Mouse (Mus musculus) neural tube, embryonic 13.5 days (tissue): ENCODE results near the gene Tmem164. TPM values are rescaled to one million over a fixed set of nuclear protein-coding genes. Genes with fewer than 3 reads are reported as not detected.
A peak's percentile ranks its signal among the peaks of the same experiment; 100 is the strongest.

Experiments used
- ATAC-seq: fragments of 200-750 bp; cut with Nextera tagmentation; 2 replicates; pipeline ENCODE4 v1.8.0; 2017; ENCODE audit warnings: low read depth, mild to moderate bottlenecking, moderate TSS enrichment, moderate library complexity
- H3K27ac ChIP-seq: fragments of 300-500 bp; sonication (generic); replicated peaks from 2 replicates; pipeline ENCODE4 v1.5.1; 2015; ENCODE audit warnings: moderate library complexity, mild to moderate bottlenecking, inconsistent platforms
- H3K27me3 ChIP-seq: fragments of 300-500 bp; sonication (generic); 2 replicates; pipeline ENCODE4 v1.6.1; 2015; ENCODE audit warnings: mild to moderate bottlenecking, inconsistent platforms
- H3K36me3 ChIP-seq: fragments of 300-500 bp; sonication (generic); 2 replicates; pipeline ENCODE4 v1.6.1; 2015; ENCODE audit warnings: mild to moderate bottlenecking, inconsistent platforms
- H3K4me1 ChIP-seq: fragments of 300-500 bp; sonication (generic); replicated peaks from 2 replicates; pipeline ENCODE4 v1.6.1; 2015; ENCODE audit warnings: inconsistent platforms
- H3K4me2 ChIP-seq: fragments of 300-500 bp; sonication (generic); 2 replicates; pipeline ENCODE4 v1.6.1; 2015; ENCODE audit warnings: inconsistent platforms, mild to moderate bottlenecking, moderate library complexity
- H3K4me3 ChIP-seq: fragments of 300-500 bp; sonication (generic); 2 replicates; pipeline ENCODE4 v1.5.1; 2015; ENCODE audit warnings: mild to moderate bottlenecking, inconsistent platforms
- H3K9ac ChIP-seq: fragments of 300-500 bp; sonication (generic); 2 replicates; pipeline ENCODE4 v1.6.1; 2015; ENCODE audit warnings: moderate library complexity, mild to moderate bottlenecking, inconsistent platforms
- H3K9me3 ChIP-seq: fragments of 300-500 bp; sonication (generic); 2 replicates; pipeline ENCODE4 v1.6.1; 2016; ENCODE audit warnings: inconsistent platforms
- WGBS: fragments of 180-500 bp; shearing (Covaris S2); methylation state at CpG from one replicate; pipeline ENCODE4 v1.1.7; 2015; 5-methylcytosine and 5-hydroxymethylcytosine counted together
- polyA plus RNA-seq: library from polyadenylated mRNA; unstranded; fragments of >200 nt; fragmentation: Nextera tagmentation; extraction: Ambion mirVana; gene quantifications from 2 replicates; pipeline ENCODE4 v1.2.1, GENCODE M21; 2015

The Tmem164 gene
- polyA plus RNA-seq, 1 experiment from 2014 or later: 34.1 TPM

DNA sequence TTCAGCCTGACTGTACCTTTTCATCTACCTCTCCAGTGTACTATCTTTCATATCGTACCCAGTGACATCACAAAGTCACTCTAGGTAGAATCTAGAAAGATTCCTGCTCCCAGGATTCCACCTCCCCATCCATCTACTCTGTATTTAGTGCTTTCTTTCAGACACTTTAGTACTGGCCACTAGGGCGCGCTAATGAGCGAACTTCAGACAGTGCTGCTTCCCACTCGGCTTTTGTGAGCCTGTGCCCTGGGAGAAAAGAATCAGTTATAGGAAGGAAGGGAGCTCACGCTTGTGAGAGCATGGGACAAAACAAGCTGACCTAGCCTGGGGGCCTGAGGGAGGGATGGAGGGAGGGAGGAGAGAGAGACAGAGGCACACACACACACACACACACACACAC is 131.9 kb downstream of the Tmem164 start:
- Histone ChIP-seq H3K9me3 (no peaks in the 10 kb centered on the region), H3K4me2 (no peak overlapping the region), H3K27ac (no peak overlapping the region), H3K27me3 (no peaks in the 10 kb centered on the region), H3K4me3 (no peak overlapping the region), H3K36me3 (no peaks in the 10 kb centered on the region), H3K4me1 (no peaks in the 10 kb centered on the region), H3K9ac (no peak overlapping the region)
- ATAC-seq: no peak
- WGBS: 16% methylated on average over 6 of the region's 6 CpGs

- H3K27ac ChIP-seq: no peak overlapping the region
- H3K4me2 ChIP-seq: no peak overlapping the region
- H3K9me3 ChIP-seq: no peaks in the 10 kb centered on the region
- WGBS: 41% methylated on average over 10 of the region's 10 CpGs
- H3K4me1 ChIP-seq: no peaks in the 10 kb centered on the region
- no peak overlapping the region for H3K9ac ChIP-seq
- no peaks in the 10 kb centered on the region for H3K36me3 ChIP-seq
- ATAC-seq: no peak
- H3K4me3 ChIP-seq: no peak overlapping the region
- H3K27me3 ChIP-seq: no peaks in the 10 kb centered on the region
Observed at GRCm38 (mm10) chrX:142818057-142818682, 137.0 kb downstream of the Tmem164 start.

- Histone ChIP-seq H3K4me3 (no peak overlapping the region), H3K27me3 (no peaks in the 10 kb centered on the region), H3K36me3 (no peaks in the 10 kb centered on the region), H3K9me3 (no peaks in the 10 kb centered on the region), H3K27ac (no peak overlapping the region), H3K4me1 (no peaks in the 10 kb centered on the region), H3K9ac (no peak overlapping the region), H3K4me2 (no peak overlapping the region)
- ATAC-seq: no peak
- WGBS: 78% methylated on average over 6 of the region's 6 CpGs
Observed at GRCm38 (mm10) chrX:142821239-142821638, 140.0 kb downstream of the Tmem164 start.

DNA sequence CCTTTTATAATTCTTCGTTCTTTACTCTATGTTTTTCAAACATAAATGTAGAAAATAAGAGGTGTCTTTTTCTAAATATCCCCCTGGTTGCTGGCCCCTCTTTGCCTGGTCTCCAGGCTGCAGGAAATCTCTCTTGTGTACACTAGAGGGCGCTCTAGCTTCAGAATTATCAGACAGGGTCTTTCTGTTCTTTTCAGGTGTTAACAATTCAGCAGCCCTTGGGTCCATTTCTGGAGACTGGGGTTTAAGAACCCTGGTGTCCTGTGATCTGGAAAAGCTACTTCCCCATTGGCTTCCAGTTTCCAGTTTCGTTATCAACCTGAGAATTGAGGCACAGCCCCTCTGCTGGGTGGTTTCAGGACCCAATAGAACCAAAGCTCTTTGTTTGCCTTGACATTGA is 140.6 kb downstream of the Tmem164 start:
- 35% methylated on average over 3 of the region's 3 CpGs for WGBS
- no peaks in the 10 kb centered on the region for H3K4me1 ChIP-seq
- H3K4me2 ChIP-seq: no peak overlapping the region
- no peak overlapping the region for H3K4me3 ChIP-seq
- H3K36me3 ChIP-seq: no peaks in the 10 kb centered on the region
- H3K27ac ChIP-seq: no peak overlapping the region
- H3K27me3 ChIP-seq: no peaks in the 10 kb centered on the region
- H3K9ac ChIP-seq: no peak overlapping the region
- no peaks in the 10 kb centered on the region for H3K9me3 ChIP-seq
- ATAC-seq: peak; percentile 36; the same call in 1 of the 2 replicates

GRCm38 (mm10) chrX:142825309-142825708 is 144.1 kb downstream of the Tmem164 start:
- WGBS: 74% methylated on average over 1 of the region's 1 CpGs
- no peaks in the 10 kb centered on the region for H3K27me3 ChIP-seq
- H3K4me3 ChIP-seq: no peak overlapping the region
- no peak overlapping the region for H3K27ac ChIP-seq
- no peaks in the 10 kb centered on the region for H3K9me3 ChIP-seq
- no peaks in the 10 kb centered on the region for H3K36me3 ChIP-seq
- ATAC-seq: no peak
- H3K9ac ChIP-seq: no peak overlapping the region
- H3K4me2 ChIP-seq: no peak overlapping the region
- H3K4me1 ChIP-seq: no peaks in the 10 kb centered on the region

DNA sequence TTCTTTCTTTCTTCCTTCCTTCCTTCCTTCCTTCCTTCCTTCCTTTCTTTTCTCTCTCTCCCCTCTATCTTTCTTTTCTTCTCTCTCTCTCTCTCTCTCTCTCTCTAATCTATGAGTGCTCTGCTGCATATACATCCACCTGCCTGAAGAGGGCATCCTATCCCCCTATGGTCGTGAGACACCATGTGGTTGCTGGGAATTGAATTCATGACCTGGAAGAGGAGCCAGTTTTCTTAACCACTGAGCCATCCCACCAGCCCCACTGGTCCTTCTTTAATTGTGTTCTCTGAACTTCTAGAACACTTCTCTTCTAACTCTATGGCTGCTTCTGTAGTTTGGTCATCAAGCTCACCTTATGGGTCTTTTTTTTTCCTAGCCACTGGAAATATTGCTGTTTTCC is 146.4 kb downstream of the Tmem164 start:
- 40% methylated on average over 1 of the region's 1 CpGs for WGBS
- Histone ChIP-seq H3K4me2 (no peak overlapping the region), H3K27ac (no peak overlapping the region), H3K4me1 (no peaks in the 10 kb centered on the region), H3K9me3 (no peaks in the 10 kb centered on the region), H3K27me3 (no peaks in the 10 kb centered on the region), H3K4me3 (no peak overlapping the region), H3K9ac (no peak overlapping the region), H3K36me3 (no peaks in the 10 kb centered on the region)
- no peak for ATAC-seq

GRCm38 (mm10) chrX:142828184-142828908 is 147.1 kb downstream of the Tmem164 start:
- Histone ChIP-seq H3K27ac (no peak overlapping the region), H3K9me3 (no peaks in the 10 kb centered on the region), H3K4me1 (no peaks in the 10 kb centered on the region), H3K4me3 (no peak overlapping the region), H3K9ac (no peak overlapping the region), H3K36me3 (no peaks in the 10 kb centered on the region), H3K4me2 (no peak overlapping the region), H3K27me3 (no peaks in the 10 kb centered on the region; the same call in 1 of the 2 replicates)
- no peak for ATAC-seq
- 58% methylated on average over 13 of the region's 13 CpGs for WGBS

- Histone ChIP-seq H3K4me2 (no peak overlapping the region), H3K9me3 (no peaks in the 10 kb centered on the region), H3K36me3 (no peaks in the 10 kb centered on the region), H3K4me1 (no peaks in the 10 kb centered on the region), H3K27me3 (no peaks in the 10 kb centered on the region; the same call in 1 of the 2 replicates), H3K4me3 (no peak overlapping the region), H3K27ac (no peak overlapping the region), H3K9ac (no peak overlapping the region)
- ATAC-seq: no peak
- WGBS: 86% methylated on average over 2 of the region's 2 CpGs
Observed at GRCm38 (mm10) chrX:142829267-142829666, 148.1 kb downstream of the Tmem164 start.

DNA sequence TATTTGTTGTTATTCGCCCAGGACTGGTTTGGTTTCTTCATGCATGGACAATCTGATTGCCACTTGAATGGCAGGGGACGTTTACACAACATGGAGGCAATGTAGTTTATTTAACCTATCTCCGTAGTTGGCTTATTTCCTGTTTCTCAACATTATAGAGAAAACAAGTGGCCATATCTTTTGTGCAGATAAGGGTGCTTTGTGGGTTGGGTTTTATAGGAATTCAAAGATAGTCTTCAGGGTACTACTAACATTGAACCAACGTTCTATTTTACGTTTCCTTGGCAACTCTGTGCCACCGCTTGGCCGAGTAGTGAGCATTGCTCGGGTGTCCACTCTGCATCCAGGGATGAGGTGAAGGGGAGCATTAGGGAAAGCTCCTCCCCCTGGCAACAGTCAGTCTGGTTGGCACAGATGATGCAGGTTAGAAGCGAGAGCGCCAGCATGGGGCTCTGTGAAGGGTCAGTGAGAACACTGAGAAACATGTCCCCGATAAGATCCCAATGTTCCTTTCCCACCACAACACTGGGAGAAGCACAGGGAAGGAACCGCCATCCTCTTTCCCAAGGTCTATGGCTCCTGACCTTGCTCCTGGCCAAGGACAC is 148.8 kb downstream of the Tmem164 start:
- no peak overlapping the region for H3K9ac ChIP-seq
- H3K27me3 ChIP-seq: no peaks in the 10 kb centered on the region; the same call in 1 of the 2 replicates
- no peak overlapping the region for H3K27ac ChIP-seq
- H3K4me2 ChIP-seq: no peak overlapping the region
- no peak for ATAC-seq
- 84% methylated on average over 12 of the region's 12 CpGs for WGBS
- H3K4me1 ChIP-seq: no peaks in the 10 kb centered on the region
- H3K36me3 ChIP-seq: no peaks in the 10 kb centered on the region
- no peak overlapping the region for H3K4me3 ChIP-seq
- no peaks in the 10 kb centered on the region for H3K9me3 ChIP-seq

DNA sequence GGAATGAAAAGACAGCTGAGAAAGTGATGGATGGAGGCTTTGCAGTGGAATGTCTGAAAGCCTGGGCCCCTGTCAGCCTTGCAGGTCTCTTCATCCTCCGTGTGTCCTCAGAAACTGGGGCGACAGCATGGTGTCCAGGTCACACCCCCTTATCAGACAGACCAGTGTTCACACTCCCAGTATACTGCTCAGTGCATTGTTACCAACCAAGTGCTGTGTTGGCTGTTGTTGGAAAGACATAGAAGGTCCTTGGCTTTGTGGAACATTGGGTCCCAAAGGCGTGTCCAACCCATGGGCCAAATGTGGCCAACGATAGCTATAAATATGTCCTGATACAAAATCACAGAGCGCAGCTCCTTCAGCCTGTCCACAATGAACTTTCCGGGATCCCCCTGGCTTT is 149.4 kb downstream of the Tmem164 start:
- H3K27ac ChIP-seq: no peak overlapping the region
- WGBS: 95% methylated on average over 6 of the region's 6 CpGs
- no peak overlapping the region for H3K4me3 ChIP-seq
- no peak for ATAC-seq
- H3K9me3 ChIP-seq: no peaks in the 10 kb centered on the region
- H3K4me1 ChIP-seq: no peaks in the 10 kb centered on the region
- no peak overlapping the region for H3K9ac ChIP-seq
- H3K27me3 ChIP-seq: no peaks in the 10 kb centered on the region; the same call in none of the 2 replicates
- H3K4me2 ChIP-seq: no peak overlapping the region
- H3K36me3 ChIP-seq: no peaks in the 10 kb centered on the region

- Histone ChIP-seq H3K27me3 (no peaks in the 10 kb centered on the region; the same call in none of the 2 replicates), H3K4me3 (no peak overlapping the region), H3K4me2 (no peak overlapping the region), H3K9ac (no peak overlapping the region), H3K9me3 (no peaks in the 10 kb centered on the region), H3K36me3 (no peaks in the 10 kb centered on the region), H3K27ac (no peak overlapping the region), H3K4me1 (no peaks in the 10 kb centered on the region)
- WGBS: 69% methylated on average over 3 of the region's 3 CpGs
- no peak for ATAC-seq
Observed at GRCm38 (mm10) chrX:142832221-142832620, 151.0 kb downstream of the Tmem164 start.

DNA sequence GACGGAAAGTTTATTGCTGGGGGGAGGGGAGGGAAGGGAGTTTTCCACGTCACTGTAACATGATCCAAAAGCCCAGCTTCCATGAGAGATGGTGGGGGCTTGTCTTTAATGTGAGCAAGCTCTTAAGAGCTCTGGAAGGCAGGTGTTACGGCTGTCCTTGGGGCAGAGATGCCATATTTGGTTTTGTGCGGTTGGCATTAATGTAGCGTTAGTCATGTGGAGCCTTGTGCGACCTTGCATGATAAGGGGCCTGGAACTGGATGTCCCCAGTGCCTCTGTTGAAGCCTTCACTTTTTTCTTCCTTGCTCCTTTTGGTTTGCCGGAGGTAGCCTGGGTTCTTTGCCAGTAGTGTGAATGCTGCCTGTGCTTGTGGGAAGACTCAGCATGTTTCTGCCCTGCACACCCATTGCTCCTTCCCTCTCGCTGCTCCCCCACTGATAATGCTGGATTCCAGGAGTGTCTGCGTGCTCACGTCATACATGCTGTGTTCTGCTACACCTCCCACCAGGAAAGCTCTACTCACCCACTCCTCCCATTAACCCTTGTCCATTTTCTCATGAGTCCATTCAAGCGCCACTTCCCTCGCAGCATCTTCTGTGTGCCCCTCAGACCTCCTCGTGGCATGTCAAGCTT is 152.1 kb downstream of the Tmem164 start:
- no peaks in the 10 kb centered on the region for H3K4me1 ChIP-seq
- peaks cover 3% of the 10 kb centered on the region for H3K27me3 ChIP-seq
- no peak overlapping the region for H3K27ac ChIP-seq
- no peaks in the 10 kb centered on the region for H3K9me3 ChIP-seq
- H3K4me3 ChIP-seq: no peak overlapping the region
- WGBS: 80% methylated on average over 13 of the region's 13 CpGs
- H3K36me3 ChIP-seq: no peaks in the 10 kb centered on the region
- ATAC-seq: no peak
- no peak overlapping the region for H3K9ac ChIP-seq
- H3K4me2 ChIP-seq: no peak overlapping the region
